Mouse (Mus musculus) midbrain, postnatal 0 days (tissue): ENCODE data around the gene Tmem59. TPM values are rescaled to one million over a fixed set of nuclear protein-coding genes. Genes with fewer than 3 reads are reported as not detected.

Experiments used
- ATAC-seq: fragments of 200-750 bp; cut with Nextera tagmentation; 2 replicates; pipeline ENCODE4 v1.8.0; 2017; ENCODE audit warnings: moderate number of reproducible peaks, mild to moderate bottlenecking, moderate TSS enrichment, moderate library complexity; ENCODE audit not compliant: low FRiP score
- DNase-seq: peaks from one replicate; pipeline ENCODE4 v3.0.0-alpha.2; 2015; ENCODE audit warnings: low spot score
- H3K27ac ChIP-seq: fragments of 300-500 bp; sonication (generic); 2 replicates; pipeline ENCODE4 v1.5.1; 2014; ENCODE audit warnings: low read depth, mild to moderate bottlenecking, low read length, mixed read lengths
- H3K27me3 ChIP-seq: fragments of 300-500 bp; sonication (generic); 2 replicates; pipeline ENCODE4 v1.6.1; 2014; ENCODE audit warnings: low read length, control low read depth, mixed read lengths; ENCODE audit not compliant: insufficient read depth
- H3K36me3 ChIP-seq: fragments of 300-500 bp; sonication (generic); 2 replicates; pipeline ENCODE4 v1.6.1; 2014; ENCODE audit warnings: low read length, control low read depth, mixed read lengths; ENCODE audit not compliant: insufficient read depth
- H3K4me1 ChIP-seq: fragments of 300-500 bp; sonication (generic); 2 replicates; pipeline ENCODE4 v1.6.1; 2014; ENCODE audit warnings: mild to moderate bottlenecking, control low read depth, antibody characterized with exemption, low read length, mixed read lengths; ENCODE audit not compliant: insufficient read depth
- H3K4me2 ChIP-seq: fragments of 300-500 bp; sonication (generic); 2 replicates; pipeline ENCODE4 v1.6.1; 2014; ENCODE audit warnings: low read depth, mild to moderate bottlenecking, low read length, mixed read lengths; ENCODE audit not compliant: poor library complexity, severe bottlenecking
- H3K4me3 ChIP-seq: fragments of 300-500 bp; sonication (generic); 2 replicates; pipeline ENCODE4 v1.5.1; 2014; ENCODE audit warnings: low read depth, mild to moderate bottlenecking, low read length, moderate library complexity
- H3K9ac ChIP-seq: fragments of 300-500 bp; sonication (generic); replicated peaks from 2 replicates; pipeline ENCODE4 v1.6.1; 2014; ENCODE audit warnings: mild to moderate bottlenecking, low read length, moderate library complexity, mixed read lengths; ENCODE audit not compliant: poor library complexity, severe bottlenecking
- H3K9me3 ChIP-seq: fragments of 300-500 bp; sonication (generic); 2 replicates; pipeline ENCODE4 v1.6.1; 2016; ENCODE audit warnings: low read length, control low read depth
- CTCF ChIP-seq: IDR thresholded peaks from 2 replicates; pipeline ENCODE4 v1.5.1; 2016; ENCODE audit warnings: antibody characterized with exemption, mild to moderate bottlenecking
- WGBS: fragments of 180-500 bp; shearing (Covaris S2); extraction: QIAGEN DNeasy Blood & Tissue Kit; methylation state at CpG from one replicate; pipeline ENCODE4 v1.1.7; 2014; 5-methylcytosine and 5-hydroxymethylcytosine counted together
- polyA plus RNA-seq: library from polyadenylated mRNA; unstranded; fragments of >200 nt; fragmentation: Nextera tagmentation; extraction: Ambion mirVana; gene quantifications from 2 replicates; pipeline ENCODE4 v1.2.1, GENCODE M21; 2015
- total RNA-seq: library from RNA; depleted of rRNA; stranded (reverse); fragments of >200 nt; gene quantifications from 2 replicates; pipeline ENCODE4 v1.2.3, GENCODE M21; 2014

Gene Tmem59
- total and polyA plus RNA-seq, 2 experiments from 2014 or later = 127 to 347 TPM

DNA sequence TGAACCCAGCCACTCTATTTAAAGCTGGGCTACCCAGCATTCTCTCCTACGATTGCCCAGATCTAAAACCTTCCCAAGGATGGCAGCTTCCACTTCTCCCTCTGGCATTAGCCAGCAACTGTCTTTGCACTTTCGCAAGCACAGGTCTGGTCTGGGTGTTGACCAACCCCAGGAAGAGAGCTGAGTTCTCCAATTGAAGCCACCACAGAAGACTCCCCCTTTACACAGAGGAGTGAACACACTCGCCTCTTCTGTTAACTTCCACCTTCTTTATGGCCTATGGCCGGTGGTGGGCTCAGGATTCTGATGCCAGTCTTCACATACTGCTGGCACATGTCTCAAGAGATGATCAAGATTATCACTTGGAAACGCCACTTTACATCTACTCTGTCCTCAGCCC is 10.4 kb upstream of the Tmem59 start:
- no peak for DNase-seq
- no peak overlapping the region for H3K9ac ChIP-seq
- no peak for TF ChIP-seq CTCF
- H3K4me2 ChIP-seq = no peak overlapping the region
- H3K36me3 ChIP-seq = peaks cover 2% of the 10 kb centered on the region
- H3K27me3 ChIP-seq = no peaks in the 10 kb centered on the region
- no peak overlapping the region for H3K27ac ChIP-seq
- no peaks in the 10 kb centered on the region for H3K9me3 ChIP-seq
- no peaks in the 10 kb centered on the region for H3K4me1 ChIP-seq
- WGBS = 91% methylated on average over 5 of the region's 5 CpGs
- no peak overlapping the region for H3K4me3 ChIP-seq
- ATAC-seq = no peak

DNA sequence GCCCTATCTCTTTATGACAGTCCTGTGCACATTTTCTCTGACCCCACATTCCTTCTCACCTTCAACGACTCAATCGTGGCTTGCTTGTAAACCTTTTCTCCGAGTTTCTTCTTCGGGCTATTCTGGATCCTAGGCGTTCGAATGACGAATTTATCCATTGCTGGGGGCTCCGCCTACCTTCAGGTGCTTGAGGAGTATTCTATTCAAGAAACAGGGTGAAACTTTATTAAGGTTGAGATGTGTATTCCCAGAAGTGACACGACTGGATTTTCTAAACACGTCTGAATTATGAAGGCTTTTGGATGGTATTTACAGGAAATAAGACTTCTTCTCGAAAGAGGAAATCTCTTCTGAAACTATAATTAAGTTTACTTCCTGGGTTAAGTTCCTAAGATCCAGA is 693 bp upstream of the Tmem59 start:
- H3K4me1 ChIP-seq = peaks cover 7% of the 10 kb centered on the region; the same call in 1 of the 2 replicates
- no peaks in the 10 kb centered on the region for H3K9me3 ChIP-seq
- H3K27me3 ChIP-seq = no peaks in the 10 kb centered on the region
- TF ChIP-seq CTCF = no peak
- H3K36me3 ChIP-seq = peaks cover 8% of the 10 kb centered on the region
- H3K9ac ChIP-seq = peak overlapping the region; percentile 80; the same call in 1 of the 2 replicates
- peak overlapping the region; percentile 53 for H3K4me2 ChIP-seq
- no peak for ATAC-seq
- 52% methylated on average over 11 of the region's 11 CpGs for WGBS
- peak overlapping the region; percentile 96 for H3K27ac ChIP-seq
- DNase-seq = no peak
- H3K4me3 ChIP-seq = peak overlapping the region; percentile 95

DNA sequence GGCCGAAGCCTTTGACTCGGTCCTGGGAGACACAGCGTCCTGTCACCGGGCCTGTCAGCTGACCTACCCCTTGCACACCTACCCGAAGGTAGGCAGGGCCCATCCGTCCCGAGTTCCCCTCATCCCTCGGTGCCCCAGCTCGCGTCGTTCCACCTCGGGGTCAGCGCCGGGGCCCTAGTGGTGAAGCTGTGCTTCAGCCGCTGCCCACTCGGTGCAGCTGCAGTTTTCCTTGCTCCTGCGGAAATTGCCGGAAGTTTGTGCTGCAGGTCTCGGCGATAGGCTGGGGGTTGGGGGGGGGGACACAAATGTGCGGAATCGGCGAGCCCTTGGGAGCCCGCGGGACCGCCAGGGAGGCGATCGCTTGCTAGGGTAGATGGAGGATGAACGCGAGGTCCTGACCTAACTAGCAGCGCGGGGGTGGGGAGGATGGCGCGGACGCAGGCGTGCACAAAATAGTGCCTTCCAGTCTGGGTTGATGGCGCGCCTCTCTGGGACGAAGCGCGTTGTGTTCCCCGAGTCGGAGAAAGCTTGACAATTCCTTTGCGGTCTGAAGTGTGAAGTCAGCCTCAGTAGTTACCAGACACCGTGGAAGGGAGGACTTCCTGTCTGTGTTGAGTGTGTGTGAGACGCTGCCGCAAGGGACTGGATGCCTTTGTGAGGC is 761 bp downstream of the Tmem59 start, which contains the start of gene Tceanc2:
Tceanc2 (minus strand) TSS at position 287 of the 661 bp plus-strand sequence.
- TF ChIP-seq CTCF = peak; percentile 46
- H3K9ac ChIP-seq = peak within 1 kb of the TSS; percentile 80
- ATAC-seq (peak; percentile 73; the same call in 1 of the 2 replicates), DNase-seq (peak; percentile 36)
- peaks cover 3% of the 10 kb centered on the region; the same call in 1 of the 2 replicates for H3K36me3 ChIP-seq
- no peaks in the 10 kb centered on the region for H3K9me3 ChIP-seq
- peak within 1 kb of the TSS; percentile 96 for H3K27ac ChIP-seq
- 1% methylated on average over 46 of the region's 47 CpGs for WGBS
- H3K4me2 ChIP-seq = peak within 1 kb of the TSS; percentile 53
- H3K27me3 ChIP-seq = no peaks in the 10 kb centered on the region
- H3K4me1 ChIP-seq = peaks cover 7% of the 10 kb centered on the region; the same call in 1 of the 2 replicates
- H3K4me3 ChIP-seq = peak within 1 kb of the TSS; percentile 95

DNA sequence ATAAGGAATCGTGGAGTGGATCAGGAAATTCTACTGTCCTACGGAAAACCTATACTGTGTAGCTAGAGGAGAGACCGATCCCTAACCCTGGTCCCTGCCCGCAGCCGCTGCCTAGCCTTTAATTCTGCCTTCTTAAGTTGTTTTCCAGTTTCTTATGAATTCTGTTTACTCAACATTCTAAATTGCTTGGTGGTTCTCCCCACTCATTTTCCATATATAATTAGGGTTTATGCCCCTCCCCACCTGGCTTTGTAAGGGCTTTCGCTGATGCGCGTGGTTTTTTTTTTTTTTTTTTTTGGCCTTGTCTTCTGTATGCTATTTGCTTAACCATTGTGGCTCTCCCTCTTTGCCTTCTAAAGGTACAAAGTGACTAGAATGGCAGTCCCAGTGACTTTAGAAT is 1.4 kb downstream of the Tmem59 start:
- DNase-seq (no peak), ATAC-seq (no peak)
- no peak for TF ChIP-seq CTCF
- Histone ChIP-seq H3K9ac (peak overlapping the region; percentile 80), H3K4me3 (peak overlapping the region; percentile 95), H3K27ac (peak overlapping the region; percentile 96), H3K4me2 (peak overlapping the region; percentile 53), H3K4me1 (peaks cover 7% of the 10 kb centered on the region; the same call in 1 of the 2 replicates), H3K27me3 (no peaks in the 10 kb centered on the region), H3K36me3 (peaks cover 3% of the 10 kb centered on the region; the same call in 1 of the 2 replicates), H3K9me3 (no peaks in the 10 kb centered on the region)
- under 1% methylated on average over 8 of the region's 8 CpGs for WGBS

DNA sequence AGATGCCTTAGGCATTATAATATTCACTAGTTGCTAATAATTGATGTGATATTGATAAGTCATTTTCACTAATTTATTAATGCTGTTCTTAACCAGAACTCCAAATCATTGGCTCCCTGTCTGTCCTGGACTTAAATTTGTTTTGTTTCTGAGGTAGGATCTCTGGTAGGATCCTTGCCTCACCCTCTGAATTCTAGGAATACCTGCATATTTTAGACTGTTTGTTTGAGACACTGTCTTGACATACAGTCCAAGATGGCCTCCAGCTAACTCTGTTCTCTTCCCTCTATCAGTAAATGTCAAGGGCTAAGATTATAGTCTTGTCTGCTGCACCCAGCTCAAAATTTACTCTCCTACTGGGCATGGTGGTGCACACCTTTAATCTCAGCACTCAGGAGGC is 2.5 kb downstream of the Tmem59 start:
- Histone ChIP-seq H3K9me3 (no peaks in the 10 kb centered on the region), H3K9ac (no peak overlapping the region), H3K4me2 (0 out of 2 replicates have a peak overlapping the region, but pooled peaks have one; percentile 53), H3K4me3 (no peak overlapping the region), H3K27me3 (no peaks in the 10 kb centered on the region), H3K27ac (no peak overlapping the region), H3K36me3 (no peaks in the 10 kb centered on the region), H3K4me1 (peaks cover 7% of the 10 kb centered on the region; the same call in 1 of the 2 replicates)
- TF ChIP-seq CTCF = no peak
- no peak for DNase-seq
- ATAC-seq = no peak

DNA sequence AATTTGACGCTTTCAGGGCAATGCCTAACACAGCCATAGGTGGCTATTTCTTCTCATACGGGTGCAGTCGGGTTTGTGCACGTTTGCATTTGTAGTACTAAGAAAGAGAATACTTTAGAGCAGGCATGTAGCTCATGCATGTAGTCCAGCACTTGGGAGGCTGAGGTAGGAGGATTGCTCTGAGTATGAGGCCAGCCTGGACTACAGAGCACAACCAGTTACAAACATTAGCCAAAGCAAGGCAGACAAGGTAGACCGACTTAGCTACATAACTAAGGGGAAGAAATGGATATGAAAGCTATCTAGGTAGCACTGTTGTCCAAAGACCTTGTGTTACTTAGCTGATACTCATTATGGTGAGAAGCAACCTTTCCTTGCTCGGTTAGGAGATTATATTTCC is 3.7 kb downstream of the Tmem59 start:
- H3K4me3 ChIP-seq = no peak overlapping the region
- H3K4me2 ChIP-seq = no peak overlapping the region
- DNase-seq (no peak), ATAC-seq (no peak)
- no peak overlapping the region for H3K9ac ChIP-seq
- peaks cover 7% of the 10 kb centered on the region; the same call in 1 of the 2 replicates for H3K36me3 ChIP-seq
- no peaks in the 10 kb centered on the region for H3K27me3 ChIP-seq
- WGBS = 85% methylated on average over 6 of the region's 6 CpGs
- H3K4me1 ChIP-seq = peaks cover 7% of the 10 kb centered on the region; the same call in 1 of the 2 replicates
- H3K9me3 ChIP-seq = no peaks in the 10 kb centered on the region
- TF ChIP-seq CTCF = no peak
- no peak overlapping the region for H3K27ac ChIP-seq
